Mouse (Mus musculus): ENCODE data around the gene Gla.

DNA sequence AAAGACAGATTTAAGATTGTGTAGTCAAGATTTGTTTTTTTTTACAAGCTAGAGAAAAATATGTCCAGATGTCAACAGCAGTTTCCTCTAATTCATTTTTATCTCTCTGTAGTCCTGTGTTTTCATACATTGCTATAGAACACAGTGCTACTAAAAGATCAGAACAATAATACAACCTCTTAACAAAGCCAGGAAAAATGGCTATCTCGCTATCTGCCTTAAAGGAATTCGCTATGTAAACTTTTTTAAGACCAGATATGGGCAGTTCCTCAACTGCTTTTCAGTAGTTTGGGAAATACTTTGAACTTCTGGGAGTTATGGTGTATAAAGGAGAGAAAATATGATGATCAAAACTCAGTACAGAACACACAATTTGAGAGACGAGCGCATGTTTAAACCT, 22.4 kb upstream of the Gla start:
- TF ChIP-seq CTCF (IDR thresholded peaks at IDR 0.05; ENCODE audit: low read depth) (no peak), EP300 (IDR thresholded peaks at IDR 0.05; ENCODE audit: low read depth) (no peak)

Measured in heart, postnatal 0 days (tissue).